Mouse (Mus musculus): Measurements from ENCODE around the gene Lonrf2. TPM values are rescaled to one million over a fixed set of nuclear protein-coding genes. Genes with fewer than 3 reads are reported as not detected.

Lonrf2 gene
- total and polyA plus RNA-seq, 3 experiments: not detected

DNA sequence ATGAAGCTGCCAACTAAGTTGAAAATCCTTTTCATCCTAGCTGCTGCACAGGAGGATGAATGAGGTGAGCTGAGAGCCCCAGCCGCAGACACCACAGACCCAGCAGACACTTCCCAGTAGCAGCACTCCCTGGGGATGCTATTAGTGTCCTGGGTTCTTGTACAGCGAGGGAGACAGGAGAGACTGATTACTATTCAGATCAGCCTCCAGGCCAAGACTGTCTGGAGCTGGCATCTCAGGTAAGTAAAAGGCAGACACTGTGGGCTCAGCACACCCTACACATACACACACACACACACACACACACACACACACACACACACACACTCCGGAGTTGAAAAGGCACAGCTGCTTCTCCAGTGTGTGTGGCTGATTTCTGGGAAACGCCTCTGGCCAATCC lies 70.3 kb downstream of the Lonrf2 start:
- in situ Hi-C loops (cut with MboI; ENCODE audit: low pct_ligation_motif_present, low pct_unique_long_range_greater_than_20kb, low sequenced_read_pairs): no loop called here

DNA sequence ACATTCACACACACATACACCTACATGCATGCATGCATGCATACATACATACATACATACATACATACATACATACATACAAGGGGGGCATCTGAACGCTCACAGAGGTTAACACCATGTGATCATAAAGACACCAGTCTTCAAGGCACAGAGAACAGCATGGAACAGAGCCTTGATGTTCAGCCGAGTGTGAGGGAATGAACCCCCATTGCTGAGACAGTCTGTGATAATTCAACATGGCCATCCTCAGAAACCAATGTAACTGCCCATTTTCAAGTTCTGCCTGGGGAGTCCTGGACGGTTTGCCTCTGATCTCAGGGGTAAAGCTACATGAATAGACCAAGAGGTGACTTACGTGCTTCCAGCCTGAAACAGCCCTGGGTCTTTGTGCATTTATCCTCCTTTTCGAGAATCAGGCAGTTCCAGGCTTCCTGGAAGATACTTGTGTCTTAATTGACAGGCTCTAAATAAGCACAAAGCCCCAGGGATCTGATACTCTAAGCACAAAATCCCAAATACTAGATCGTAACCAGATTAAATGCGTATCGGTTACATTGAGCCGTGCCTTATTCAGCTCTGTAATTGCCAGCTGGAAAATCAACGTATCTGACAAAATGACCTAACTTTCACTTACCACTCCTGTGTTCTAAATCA lies 72.4 kb downstream of the Lonrf2 start:
- no peak overlapping the region for H3K4me3 ChIP-seq (replicated peaks in 1 of 3; ENCODE audit: low read depth in 2 of 3, low read length in 2 of 3, poor library complexity in 1 of 3)
- H3K36me3 ChIP-seq (replicated peaks in 1 of 2; ENCODE audit: control insufficient read depth in 1 of 2, insufficient read depth in 1 of 2, low read length in 1 of 2): no peaks in the 10 kb centered on the region
- dilution Hi-C loops (cut with MboI; ENCODE audit: extremely low pct_ligation_motif_present, extremely low pct_unique_long_range_greater_than_20kb, low sequenced_read_pairs): no loop called here
- DNase-seq (ENCODE audit: extremely low read depth): no peak
- TF ChIP-seq ZKSCAN1 (IDR thresholded peaks at IDR 0.05; ENCODE audit: borderline replicate concordance, low read depth, low read length) (no peak), NRF1 (IDR thresholded peaks at IDR 0.05; ENCODE audit: low read depth, low read length) (no peak), TBP (conservative IDR thresholded peaks at IDR 0.05; ENCODE audit: low read depth, low read length) (no peak), MAZ (IDR thresholded peaks at IDR 0.05; ENCODE audit: low read depth, low read length) (no peak), SIN3A (IDR thresholded peaks at IDR 0.05; ENCODE audit: low read length) (no peak), CHD2 (IDR thresholded peaks at IDR 0.05; ENCODE audit: low read length) (no peak), TCF12 (IDR thresholded peaks at IDR 0.05; ENCODE audit: low read depth, low read length) (no peak), ETS1 (conservative IDR thresholded peaks at IDR 0.05; ENCODE audit: low read depth, low read length) (no peak), JUN (IDR thresholded peaks at IDR 0.05; ENCODE audit: insufficient read depth, low read depth, low read length) (no peak)
- H3K79me2 ChIP-seq (replicated peaks; ENCODE audit: control insufficient read depth, extremely low read depth, insufficient read depth, poor library complexity, severe bottlenecking): no peaks in the 10 kb centered on the region
- H3K4me1 ChIP-seq (ENCODE audit: control insufficient read depth in 1 of 2, insufficient read depth in 2 of 2): peaks cover 3 to 42% of the 10 kb centered on the region in 2 experiments
- H3K27me3 ChIP-seq (replicated peaks): no peaks in the 10 kb centered on the region
- H3K4me2 ChIP-seq (ENCODE audit: insufficient read depth, low read depth, poor library complexity, severe bottlenecking): no peak overlapping the region
- H3K9me3 ChIP-seq (replicated peaks; ENCODE audit: low read length): no peaks in the 10 kb centered on the region
- no peak overlapping the region for H3K9ac ChIP-seq (ENCODE audit: insufficient read depth, low read depth)
- in situ Hi-C loops (cut with MboI; ENCODE audit: low pct_ligation_motif_present, low pct_unique_long_range_greater_than_20kb, low sequenced_read_pairs): no loop called here
- H3K27ac ChIP-seq (ENCODE audit: insufficient read depth, low read depth): no peak overlapping the region

More for the DNA sequence above, 70.3 kb downstream of the Lonrf2 start:
- Histone ChIP-seq H3K4me2 (ENCODE audit: insufficient read depth, low read depth, poor library complexity, severe bottlenecking) (no peak overlapping the region), H3K36me3 (replicated peaks in 1 of 2; ENCODE audit: control insufficient read depth in 1 of 2, insufficient read depth in 1 of 2, low read length in 1 of 2) (no peaks in the 10 kb centered on the region), H3K4me3 (replicated peaks in 1 of 3; ENCODE audit: low read depth in 2 of 3, low read length in 2 of 3, poor library complexity in 1 of 3) (no peak overlapping the region), H3K4me1 (ENCODE audit: control insufficient read depth in 1 of 2, insufficient read depth in 2 of 2) (peaks cover under 1 to 44% of the 10 kb centered on the region in 2 experiments), H3K27me3 (replicated peaks) (no peaks in the 10 kb centered on the region), H3K9me3 (replicated peaks; ENCODE audit: low read length) (no peaks in the 10 kb centered on the region), H3K9ac (ENCODE audit: insufficient read depth, low read depth) (no peak overlapping the region), H3K79me2 (replicated peaks; ENCODE audit: control insufficient read depth, extremely low read depth, insufficient read depth, poor library complexity, severe bottlenecking) (no peaks in the 10 kb centered on the region), H3K27ac (ENCODE audit: insufficient read depth, low read depth) (no peak overlapping the region)
- DNase-seq (ENCODE audit: extremely low read depth): no peak
- TF ChIP-seq ZKSCAN1 (IDR thresholded peaks at IDR 0.05; ENCODE audit: borderline replicate concordance, low read depth, low read length) (no peak), MAFK (IDR thresholded peaks at IDR 0.05; ENCODE audit: insufficient replicate concordance, low read length) (no peak), POLR2A (IDR thresholded peaks at IDR 0.05; ENCODE audit: low read depth, low read length) (no peak), CTCF (conservative IDR thresholded peaks at IDR 0.05 in 1 of 2, IDR thresholded peaks at IDR 0.05 in 1 of 2; ENCODE audit: low read depth in 2 of 2, low read length in 2 of 2) (no peak), MEF2A (IDR thresholded peaks at IDR 0.05; ENCODE audit: borderline replicate concordance, low read depth, low read length) (no peak), TBP (conservative IDR thresholded peaks at IDR 0.05; ENCODE audit: low read depth, low read length) (no peak), IRF4 (IDR thresholded peaks at IDR 0.05; ENCODE audit: low read depth, low read length) (no peak), SIN3A (IDR thresholded peaks at IDR 0.05; ENCODE audit: low read length) (no peak), RAD21 (IDR thresholded peaks at IDR 0.05; ENCODE audit: low read depth, low read length) (no peak), USF2 (conservative IDR thresholded peaks at IDR 0.05; ENCODE audit: low read depth, low read length) (no peak), KAT2A (IDR thresholded peaks at IDR 0.05; ENCODE audit: insufficient replicate concordance, low read length) (no peak), CHD1 (IDR thresholded peaks at IDR 0.05; ENCODE audit: low read depth, low read length) (no peak), UBTF (IDR thresholded peaks at IDR 0.05; ENCODE audit: low read depth, low read length) (no peak)
- dilution Hi-C loops (cut with MboI; ENCODE audit: extremely low pct_ligation_motif_present, extremely low pct_unique_long_range_greater_than_20kb, low sequenced_read_pairs): no loop called here
